Mouse (Mus musculus) neural tube, embryonic 12.5 days (tissue): ENCODE measurements around the gene Crx. TPM values are rescaled to one million over a fixed set of nuclear protein-coding genes. Genes with fewer than 3 reads are reported as not detected.

Experiments
- ATAC-seq: fragments of 200-750 bp; cut with Nextera tagmentation; 2 replicates; pipeline ENCODE4 v1.8.0; 2017; ENCODE audit warnings: low read depth, mild to moderate bottlenecking, moderate TSS enrichment, moderate library complexity; ENCODE audit not compliant: low FRiP score
- H3K27ac ChIP-seq: fragments of 300-500 bp; sonication (generic); 2 replicates; pipeline ENCODE4 v1.5.1; 2016
- H3K27me3 ChIP-seq: fragments of 300-500 bp; sonication (generic); replicated peaks from 2 replicates; pipeline ENCODE4 v1.6.1; 2016; ENCODE audit warnings: mild to moderate bottlenecking
- H3K36me3 ChIP-seq: fragments of 300-500 bp; sonication (generic); 2 replicates; pipeline ENCODE4 v1.6.1; 2016; ENCODE audit warnings: mild to moderate bottlenecking
- H3K4me1 ChIP-seq: fragments of 300-500 bp; sonication (generic); 2 replicates; pipeline ENCODE4 v1.6.1; 2016
- H3K4me2 ChIP-seq: fragments of 300-500 bp; sonication (generic); replicated peaks from 2 replicates; pipeline ENCODE4 v1.6.1; 2016; ENCODE audit warnings: mild to moderate bottlenecking
- H3K4me3 ChIP-seq: fragments of 300-500 bp; sonication (generic); 2 replicates; pipeline ENCODE4 v1.5.1; 2016
- H3K9ac ChIP-seq: fragments of 300-500 bp; sonication (generic); 2 replicates; pipeline ENCODE4 v1.6.1; 2016; ENCODE audit warnings: mild to moderate bottlenecking
- H3K9me3 ChIP-seq: fragments of 300-500 bp; sonication (generic); 2 replicates; pipeline ENCODE4 v1.6.1; 2016; ENCODE audit warnings: mild to moderate bottlenecking
- WGBS: fragments of 180-500 bp; shearing (Covaris S2); methylation state at CpG from one replicate; pipeline ENCODE4 v1.1.7; 2016; 5-methylcytosine and 5-hydroxymethylcytosine counted together
- polyA plus RNA-seq: library from polyadenylated mRNA; unstranded; fragments of >200 nt; fragmentation: Nextera tagmentation; extraction: Ambion mirVana; gene quantifications from 2 replicates; pipeline ENCODE4 v1.2.1, GENCODE M21; 2016

Gene Crx
- polyA plus RNA-seq, 1 experiment from 2014 or later = not detected

GRCm38 (mm10) chr7:15910521-15910920 lies 30.8 kb upstream of the Crx start:
- H3K9ac ChIP-seq = no peak overlapping the region
- H3K4me2 ChIP-seq = no peak overlapping the region
- H3K9me3 ChIP-seq = no peaks in the 10 kb centered on the region
- H3K27ac ChIP-seq = no peak overlapping the region
- no peak overlapping the region for H3K4me3 ChIP-seq
- WGBS = 84% methylated on average over 5 of the region's 5 CpGs
- H3K4me1 ChIP-seq = 0 out of 2 replicates have a peak, but pooled peaks cover 4% of the 10 kb centered on the region
- no peak for ATAC-seq
- no peaks in the 10 kb centered on the region for H3K27me3 ChIP-seq
- H3K36me3 ChIP-seq = no peaks in the 10 kb centered on the region

- no peaks in the 10 kb centered on the region for H3K36me3 ChIP-seq
- 0 out of 2 replicates have a peak, but pooled peaks cover 4% of the 10 kb centered on the region for H3K4me1 ChIP-seq
- no peak overlapping the region for H3K4me2 ChIP-seq
- no peaks in the 10 kb centered on the region for H3K27me3 ChIP-seq
- H3K27ac ChIP-seq = no peak overlapping the region
- no peak overlapping the region for H3K9ac ChIP-seq
- H3K9me3 ChIP-seq = no peaks in the 10 kb centered on the region
- no peak overlapping the region for H3K4me3 ChIP-seq
- ATAC-seq = no peak
- WGBS = 84% methylated on average over 8 of the region's 8 CpGs
Measured at GRCm38 (mm10) chr7:15907971-15908590, 28.3 kb upstream of the Crx start.

DNA sequence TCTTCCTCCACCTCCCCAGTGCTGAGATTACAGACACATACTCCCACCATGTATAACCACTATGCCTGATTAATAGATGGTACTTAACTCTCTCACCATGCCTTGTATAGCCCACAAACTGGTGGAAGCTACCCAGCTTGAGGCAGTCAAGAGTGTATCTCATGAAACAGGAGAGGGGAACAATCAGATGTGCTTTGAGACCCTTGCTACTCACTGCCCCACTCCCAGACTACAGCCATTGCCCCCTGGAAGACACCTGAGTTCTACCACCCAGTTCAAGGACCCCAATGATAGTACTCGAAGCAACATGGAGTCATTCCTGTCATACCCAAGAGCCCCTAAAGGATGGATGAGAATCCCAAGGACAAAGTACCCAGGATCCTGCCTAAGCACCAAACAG lies 26.8 kb upstream of the Crx start:
- Histone ChIP-seq H3K9me3 (no peaks in the 10 kb centered on the region), H3K4me2 (no peak overlapping the region), H3K4me3 (no peak overlapping the region), H3K36me3 (no peaks in the 10 kb centered on the region), H3K27me3 (no peaks in the 10 kb centered on the region), H3K27ac (no peak overlapping the region), H3K4me1 (no peaks in the 10 kb centered on the region), H3K9ac (no peak overlapping the region)
- 88% methylated on average over 1 of the region's 1 CpGs for WGBS
- ATAC-seq = no peak

GRCm38 (mm10) chr7:15905861-15906260 lies 26.1 kb upstream of the Crx start:
- 82% methylated on average over 7 of the region's 7 CpGs for WGBS
- Histone ChIP-seq H3K27me3 (no peaks in the 10 kb centered on the region), H3K4me2 (no peak overlapping the region), H3K4me3 (no peak overlapping the region), H3K4me1 (no peaks in the 10 kb centered on the region), H3K9me3 (no peaks in the 10 kb centered on the region), H3K36me3 (no peaks in the 10 kb centered on the region), H3K27ac (no peak overlapping the region), H3K9ac (no peak overlapping the region)
- ATAC-seq = no peak

DNA sequence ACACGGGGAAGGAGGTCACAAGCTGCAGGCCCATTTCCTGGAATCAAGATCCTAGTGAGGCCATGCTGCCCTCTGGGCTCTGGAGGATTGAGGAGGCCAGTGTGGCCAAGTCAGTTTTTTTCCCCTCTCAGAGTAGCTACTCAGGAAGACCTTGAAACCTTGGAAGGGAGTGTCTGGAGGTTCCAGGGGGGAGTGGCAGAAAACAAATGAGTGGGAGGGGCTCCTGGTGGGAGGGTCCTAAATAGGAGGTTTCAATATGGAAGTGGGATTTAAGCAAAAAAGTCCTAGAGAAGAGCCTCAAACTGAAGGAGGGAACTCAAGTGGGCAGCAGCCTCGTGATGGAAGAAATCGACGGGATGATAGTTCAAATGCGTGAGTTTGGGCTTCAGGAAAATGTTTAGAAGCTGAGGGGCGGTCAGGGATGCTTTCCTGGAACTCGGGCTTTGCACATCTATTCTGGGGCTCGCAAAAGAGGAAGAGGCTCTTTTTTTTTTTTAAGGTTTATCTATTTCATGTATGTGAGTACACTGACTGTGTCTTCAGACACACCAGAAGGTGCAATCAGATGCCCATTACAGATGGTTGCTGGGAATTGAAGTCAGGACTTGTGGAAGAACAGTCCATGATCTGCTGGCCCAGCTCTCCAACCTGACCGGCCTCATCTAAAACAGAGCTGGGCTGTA lies 21.7 kb upstream of the Crx start:
- no peak overlapping the region for H3K4me3 ChIP-seq
- H3K4me2 ChIP-seq = no peak overlapping the region
- no peak for ATAC-seq
- H3K9me3 ChIP-seq = no peaks in the 10 kb centered on the region
- no peak overlapping the region for H3K27ac ChIP-seq
- no peak overlapping the region for H3K9ac ChIP-seq
- no peaks in the 10 kb centered on the region for H3K4me1 ChIP-seq
- no peaks in the 10 kb centered on the region for H3K27me3 ChIP-seq
- 77% methylated on average over 9 of the region's 9 CpGs for WGBS
- no peaks in the 10 kb centered on the region for H3K36me3 ChIP-seq

- no peaks in the 10 kb centered on the region for H3K4me1 ChIP-seq
- H3K27ac ChIP-seq = no peak overlapping the region
- no peak overlapping the region for H3K4me2 ChIP-seq
- no peaks in the 10 kb centered on the region for H3K36me3 ChIP-seq
- no peaks in the 10 kb centered on the region for H3K9me3 ChIP-seq
- no peaks in the 10 kb centered on the region for H3K27me3 ChIP-seq
- ATAC-seq = no peak
- WGBS = 64% methylated on average over 1 of the region's 1 CpGs
- no peak overlapping the region for H3K4me3 ChIP-seq
- H3K9ac ChIP-seq = no peak overlapping the region
Measured at GRCm38 (mm10) chr7:15894251-15894650, 14.5 kb upstream of the Crx start.

DNA sequence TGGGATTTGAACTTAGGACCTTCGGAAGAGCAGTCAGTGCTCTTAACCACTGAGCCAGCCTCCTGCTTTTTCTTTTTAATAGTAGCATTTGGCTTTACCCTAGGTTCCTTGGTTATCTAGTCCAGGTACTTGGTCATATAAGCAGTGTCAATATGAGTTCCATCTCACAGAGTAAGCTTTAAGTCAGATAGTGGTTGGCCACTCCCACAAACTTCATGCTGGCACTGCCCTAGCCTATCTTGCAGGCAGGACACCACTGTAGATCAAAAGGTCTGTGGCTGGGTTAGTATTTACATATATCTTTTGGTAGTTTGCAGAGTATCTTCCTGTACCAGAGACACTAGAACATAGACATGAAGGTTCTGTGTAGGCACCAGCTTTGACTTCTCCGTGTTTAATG lies 4.4 kb upstream of the Crx start:
- H3K4me3 ChIP-seq = no peak overlapping the region
- H3K27me3 ChIP-seq = no peaks in the 10 kb centered on the region
- no peak overlapping the region for H3K9ac ChIP-seq
- H3K4me2 ChIP-seq = no peak overlapping the region
- no peaks in the 10 kb centered on the region for H3K4me1 ChIP-seq
- WGBS = 91% methylated on average over 2 of the region's 2 CpGs
- H3K9me3 ChIP-seq = no peaks in the 10 kb centered on the region
- H3K27ac ChIP-seq = no peak overlapping the region
- no peak for ATAC-seq
- no peaks in the 10 kb centered on the region for H3K36me3 ChIP-seq

- H3K27me3 ChIP-seq = no peaks in the 10 kb centered on the region
- no peak within 1 kb of the TSS for H3K4me3 ChIP-seq
- H3K4me2 ChIP-seq = no peak within 1 kb of the TSS
- H3K9ac ChIP-seq = no peak within 1 kb of the TSS
- no peak within 1 kb of the TSS for H3K27ac ChIP-seq
- 88% methylated on average over 2 of the region's 2 CpGs for WGBS
- no peaks in the 10 kb centered on the region for H3K4me1 ChIP-seq
- ATAC-seq = no peak
- H3K9me3 ChIP-seq = no peaks in the 10 kb centered on the region
- no peaks in the 10 kb centered on the region for H3K36me3 ChIP-seq
Measured at GRCm38 (mm10) chr7:15882317-15882716, 2.5 kb upstream of the Crx start, which contains the start of gene Crxos. Crxos (plus strand) TSS chr7:15882617.

GRCm38 (mm10) chr7:15881831-15882230 lies 2.1 kb upstream of the Crx start:
- H3K4me2 ChIP-seq = no peak overlapping the region
- H3K4me1 ChIP-seq = no peaks in the 10 kb centered on the region
- no peaks in the 10 kb centered on the region for H3K27me3 ChIP-seq
- no peak overlapping the region for H3K4me3 ChIP-seq
- no peaks in the 10 kb centered on the region for H3K36me3 ChIP-seq
- 71% methylated on average over 3 of the region's 3 CpGs for WGBS
- H3K27ac ChIP-seq = no peak overlapping the region
- H3K9me3 ChIP-seq = no peaks in the 10 kb centered on the region
- H3K9ac ChIP-seq = no peak overlapping the region
- no peak for ATAC-seq

DNA sequence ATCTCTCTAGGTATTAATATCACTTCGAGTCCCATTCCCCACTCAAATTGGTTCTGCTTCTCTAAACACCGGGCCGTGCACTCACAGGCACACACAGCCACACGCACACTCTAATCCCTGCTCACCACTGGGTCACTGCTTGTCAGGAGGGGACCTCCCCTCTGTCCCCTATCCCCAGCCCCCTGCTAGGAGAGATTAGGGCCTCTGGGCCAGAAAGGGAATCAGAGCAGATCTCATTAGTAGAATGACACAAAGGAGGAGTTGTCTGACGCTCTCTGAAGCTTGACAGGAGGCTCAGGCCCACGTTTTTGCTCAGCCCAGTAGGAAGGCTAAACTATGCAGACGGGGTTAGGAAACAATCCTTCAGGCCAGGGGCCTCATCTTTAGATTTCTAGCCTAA lies 1.6 kb upstream of the Crx start:
- no peak overlapping the region for H3K27ac ChIP-seq
- H3K9ac ChIP-seq = no peak overlapping the region
- H3K4me2 ChIP-seq = no peak overlapping the region
- 32% methylated on average over 7 of the region's 7 CpGs for WGBS
- no peaks in the 10 kb centered on the region for H3K27me3 ChIP-seq
- ATAC-seq = no peak
- no peaks in the 10 kb centered on the region for H3K36me3 ChIP-seq
- H3K9me3 ChIP-seq = no peaks in the 10 kb centered on the region
- H3K4me1 ChIP-seq = no peaks in the 10 kb centered on the region
- no peak overlapping the region for H3K4me3 ChIP-seq

- Histone ChIP-seq H3K9me3 (0 out of 2 replicates have a peak, but pooled peaks cover 3% of the 10 kb centered on the region), H3K4me1 (no peaks in the 10 kb centered on the region), H3K27ac (no peak overlapping the region), H3K4me2 (no peak overlapping the region), H3K27me3 (no peaks in the 10 kb centered on the region), H3K4me3 (no peak overlapping the region), H3K9ac (no peak overlapping the region), H3K36me3 (no peaks in the 10 kb centered on the region)
- ATAC-seq = no peak
- 83% methylated on average over 4 of the region's 4 CpGs for WGBS
Measured at GRCm38 (mm10) chr7:15864104-15864503, 15.7 kb downstream of the Crx start.

DNA sequence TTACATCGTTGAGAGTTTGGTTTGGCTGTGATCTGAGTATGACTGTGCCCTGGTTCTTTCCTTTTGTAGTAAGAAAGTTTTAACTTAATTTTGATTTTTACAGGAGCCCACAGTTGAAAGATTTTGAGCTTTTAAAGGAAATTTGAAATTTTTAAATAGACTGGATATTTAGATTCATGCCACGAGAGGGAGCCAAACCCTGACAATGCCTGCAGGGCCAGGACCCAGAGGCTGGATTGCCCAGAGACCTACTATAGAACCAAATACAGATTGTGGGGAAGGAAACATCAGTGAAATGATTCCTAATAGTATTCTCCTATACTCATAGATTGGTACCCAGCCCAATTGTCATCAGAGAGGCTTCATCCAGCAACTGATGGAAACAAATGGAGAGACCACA lies 20.1 kb downstream of the Crx start:
- 43% methylated on average over 2 of the region's 2 CpGs for WGBS
- ATAC-seq = no peak
- H3K9me3 ChIP-seq = 0 out of 2 replicates have a peak, but pooled peaks cover 3% of the 10 kb centered on the region
- no peak overlapping the region for H3K4me3 ChIP-seq
- no peaks in the 10 kb centered on the region for H3K27me3 ChIP-seq
- no peak overlapping the region for H3K4me2 ChIP-seq
- H3K36me3 ChIP-seq = no peaks in the 10 kb centered on the region
- no peaks in the 10 kb centered on the region for H3K4me1 ChIP-seq
- H3K27ac ChIP-seq = no peak overlapping the region
- H3K9ac ChIP-seq = no peak overlapping the region

DNA sequence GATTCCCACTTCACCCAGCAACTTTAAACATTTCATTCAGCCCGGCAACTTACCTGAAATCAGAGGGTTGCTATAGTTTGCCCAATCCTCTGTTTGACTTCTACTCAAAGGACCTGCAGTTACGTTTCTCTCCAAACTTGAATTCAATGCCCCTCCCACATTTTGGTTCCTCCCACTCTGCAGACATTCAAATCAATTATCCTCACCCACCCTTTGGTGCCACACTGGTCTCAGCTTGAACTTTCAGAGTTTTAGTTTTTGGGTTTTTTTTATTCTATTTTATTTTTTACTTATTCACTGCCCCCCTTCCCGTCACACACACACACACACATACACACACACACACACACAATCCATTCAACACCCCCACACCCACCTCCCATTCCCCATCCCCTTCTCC lies 40.2 kb downstream of the Crx start, which contains the start of gene Obox6:
TSS of gene Obox6 (minus strand) at position 101 of the 400 bp plus-strand sequence.
- Histone ChIP-seq H3K4me2 (no peak within 1 kb of the TSS), H3K27me3 (no peaks in the 10 kb centered on the region), H3K27ac (no peak within 1 kb of the TSS), H3K4me1 (no peaks in the 10 kb centered on the region), H3K36me3 (no peaks in the 10 kb centered on the region), H3K4me3 (no peak within 1 kb of the TSS), H3K9me3 (peaks cover 41% of the 10 kb centered on the region), H3K9ac (no peak within 1 kb of the TSS)
- ATAC-seq = no peak
- WGBS = 92% methylated on average over 3 of the region's 3 CpGs
